Mouse (Mus musculus) limb, embryonic 14.5 days (tissue): ENCODE results near the gene Slc35b3. TPM values are rescaled to one million over a fixed set of nuclear protein-coding genes. Genes with fewer than 3 reads are reported as not detected.

ENCODE experiments used
- ATAC-seq: fragments of 200-750 bp; cut with Nextera tagmentation; 2 replicates; pipeline ENCODE4 v1.8.0; 2017; ENCODE audit warnings: low read depth, moderate number of reproducible peaks, moderate TSS enrichment; ENCODE audit not compliant: low FRiP score
- DNase-seq: peaks from one replicate; pipeline ENCODE4 v3.0.0-alpha.2; 2015; ENCODE audit warnings: low spot score
- H3K27ac ChIP-seq: fragments of 300-500 bp; sonication (generic); replicated peaks from 2 replicates; pipeline ENCODE4 v1.5.1; 2014; ENCODE audit warnings: low read depth, mild to moderate bottlenecking, low read length, moderate library complexity, mixed read lengths
- H3K27me3 ChIP-seq: fragments of 300-500 bp; sonication (generic); 2 replicates; pipeline ENCODE4 v1.6.1; 2014; ENCODE audit warnings: low read length, mixed read lengths; ENCODE audit not compliant: control insufficient read depth, insufficient read depth
- H3K36me3 ChIP-seq: fragments of 300-500 bp; sonication (generic); 2 replicates; pipeline ENCODE4 v1.6.1; 2014; ENCODE audit warnings: mild to moderate bottlenecking, low read length, moderate library complexity, mixed read lengths; ENCODE audit not compliant: control insufficient read depth, insufficient read depth
- H3K4me1 ChIP-seq: fragments of 300-500 bp; sonication (generic); 2 replicates; pipeline ENCODE4 v1.6.1; 2014; ENCODE audit warnings: antibody characterized with exemption, low read length, mixed read lengths; ENCODE audit not compliant: control insufficient read depth, insufficient read depth
- H3K4me2 ChIP-seq: fragments of 300-500 bp; sonication (generic); replicated peaks from 2 replicates; pipeline ENCODE4 v1.6.1; 2014; ENCODE audit warnings: low read depth, mild to moderate bottlenecking, low read length, moderate library complexity; ENCODE audit not compliant: severe bottlenecking
- H3K4me3 ChIP-seq: fragments of 300-500 bp; sonication (generic); replicated peaks from 2 replicates; pipeline ENCODE4 v1.5.1; 2014; ENCODE audit warnings: low read length
- H3K9ac ChIP-seq: fragments of 300-500 bp; sonication (generic); 2 replicates; pipeline ENCODE4 v1.6.1; 2014; ENCODE audit warnings: mild to moderate bottlenecking, low read depth, low read length, moderate library complexity; ENCODE audit not compliant: severe bottlenecking
- H3K9me3 ChIP-seq: fragments of 300-500 bp; sonication (generic); 2 replicates; pipeline ENCODE4 v1.6.1; 2016; ENCODE audit warnings: low read length; ENCODE audit not compliant: control insufficient read depth
- POLR2A ChIP-seq: fragments of 200-500 bp; IDR thresholded peaks from 2 replicates; pipeline ENCODE4 v1.8.0; 2012; ENCODE audit warnings: inconsistent platforms, mild to moderate bottlenecking, moderate library complexity, borderline replicate concordance; ENCODE audit not compliant: insufficient read depth, insufficient read length; ENCODE audit errors: extremely low read depth
- WGBS: fragments of 180-500 bp; shearing (Covaris S2); extraction: QIAGEN DNeasy Blood & Tissue Kit; methylation state at CpG from one replicate; pipeline ENCODE4 v1.1.7; 2014; 5-methylcytosine and 5-hydroxymethylcytosine counted together
- polyA plus RNA-seq, 2 experiments: library from polyadenylated mRNA; depleted of rRNA in 1 of 2; stranded (reverse) in 1 of 2; unstranded in 1 of 2; fragments of >200 nt; fragmentation: Nextera tagmentation in 1 of 2; extraction: Ambion mirVana in 1 of 2; gene quantifications; 2 replicates each; pipeline versions ENCODE4 v1.2.1 to v1.2.3; 2012 to 2014

The Slc35b3 gene
- polyA plus RNA-seq, 2 experiments: 42.0 to 43.2 TPM

DNA sequence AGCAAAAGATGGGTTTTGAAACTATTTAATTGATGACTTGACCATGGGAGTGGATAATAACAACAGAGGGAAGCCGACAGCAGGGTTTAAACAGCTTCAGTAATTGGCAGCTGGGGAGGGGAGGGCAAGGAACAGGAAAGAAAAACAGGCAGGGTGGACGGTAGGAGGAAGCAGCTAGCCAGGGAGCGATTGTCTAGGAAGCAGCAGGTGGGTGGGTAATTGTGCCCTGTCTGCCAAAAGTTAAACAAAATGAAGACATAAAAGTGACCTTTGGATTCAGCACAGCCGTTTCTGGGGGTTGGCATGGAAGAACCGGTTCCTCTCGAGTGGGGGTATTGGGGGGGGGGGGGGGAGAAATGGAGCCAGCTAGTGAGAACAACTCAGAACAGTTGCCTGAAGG, 11.9 kb upstream of the Slc35b3 start:
- DNase-seq (no peak), ATAC-seq (no peak)
- Histone ChIP-seq H3K4me3 (no peak overlapping the region), H3K9ac (no peak overlapping the region), H3K36me3 (no peaks in the 10 kb centered on the region), H3K9me3 (no peaks in the 10 kb centered on the region), H3K27ac (no peak overlapping the region), H3K27me3 (no peaks in the 10 kb centered on the region), H3K4me2 (no peak overlapping the region), H3K4me1 (peaks cover 5% of the 10 kb centered on the region; the same call in 1 of the 2 replicates)
- TF ChIP-seq POLR2A: no peak
- WGBS: 11% methylated on average over 6 of the region's 6 CpGs

DNA sequence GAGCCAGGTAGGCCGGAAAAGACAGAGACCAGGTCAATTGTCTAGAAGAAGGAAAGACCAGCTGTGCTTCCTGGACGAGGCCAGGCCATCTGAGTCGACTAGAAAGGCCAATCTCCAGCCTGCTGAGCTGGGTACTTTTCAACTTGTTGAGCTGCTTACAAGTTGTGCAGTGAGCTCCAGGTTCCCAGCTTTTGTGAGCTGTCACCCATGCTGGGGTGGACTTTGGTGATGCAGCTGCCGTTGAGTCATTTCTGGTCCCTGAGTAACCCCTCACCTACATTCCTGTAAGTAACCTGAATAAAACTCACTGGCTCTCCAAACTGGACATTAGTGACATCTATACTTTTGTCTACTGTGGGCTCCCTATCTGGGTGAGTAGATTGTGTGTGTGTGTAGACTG, 10.4 kb upstream of the Slc35b3 start:
- TF ChIP-seq POLR2A: no peak
- Histone ChIP-seq H3K27ac (no peak overlapping the region), H3K4me1 (no peaks in the 10 kb centered on the region), H3K9me3 (no peaks in the 10 kb centered on the region), H3K4me2 (no peak overlapping the region), H3K27me3 (no peaks in the 10 kb centered on the region), H3K4me3 (no peak overlapping the region), H3K9ac (no peak overlapping the region), H3K36me3 (no peaks in the 10 kb centered on the region)
- DNase-seq: no peak
- no peak for ATAC-seq
- WGBS: 77% methylated on average over 4 of the region's 4 CpGs

DNA sequence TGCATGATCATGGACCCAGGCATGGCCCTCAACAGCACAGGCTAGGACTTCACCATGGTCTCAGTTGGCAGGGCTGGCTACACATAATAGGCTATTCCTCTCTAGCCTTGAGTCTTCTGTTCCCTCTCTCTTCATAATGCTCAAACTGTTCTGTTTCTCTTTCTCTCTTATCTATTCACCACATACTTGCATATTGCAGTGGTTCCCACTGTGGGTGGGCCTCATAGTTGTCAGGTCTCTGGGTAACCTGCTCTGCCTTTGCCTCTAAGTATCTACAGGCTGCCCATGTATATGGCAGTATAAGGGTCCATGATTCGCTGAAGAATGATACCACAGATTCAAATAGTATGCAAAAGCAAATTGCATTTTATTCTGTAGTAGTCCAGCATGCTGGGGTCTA, 6.8 kb upstream of the Slc35b3 start:
- no peaks in the 10 kb centered on the region for H3K27me3 ChIP-seq
- no peak overlapping the region for H3K27ac ChIP-seq
- ATAC-seq (no peak), DNase-seq (no peak)
- 80% methylated on average over 1 of the region's 1 CpGs for WGBS
- no peak for TF ChIP-seq POLR2A
- no peak overlapping the region for H3K4me3 ChIP-seq
- no peaks in the 10 kb centered on the region for H3K4me1 ChIP-seq
- H3K9me3 ChIP-seq: no peaks in the 10 kb centered on the region
- H3K36me3 ChIP-seq: no peaks in the 10 kb centered on the region
- no peak overlapping the region for H3K9ac ChIP-seq
- H3K4me2 ChIP-seq: no peak overlapping the region

DNA sequence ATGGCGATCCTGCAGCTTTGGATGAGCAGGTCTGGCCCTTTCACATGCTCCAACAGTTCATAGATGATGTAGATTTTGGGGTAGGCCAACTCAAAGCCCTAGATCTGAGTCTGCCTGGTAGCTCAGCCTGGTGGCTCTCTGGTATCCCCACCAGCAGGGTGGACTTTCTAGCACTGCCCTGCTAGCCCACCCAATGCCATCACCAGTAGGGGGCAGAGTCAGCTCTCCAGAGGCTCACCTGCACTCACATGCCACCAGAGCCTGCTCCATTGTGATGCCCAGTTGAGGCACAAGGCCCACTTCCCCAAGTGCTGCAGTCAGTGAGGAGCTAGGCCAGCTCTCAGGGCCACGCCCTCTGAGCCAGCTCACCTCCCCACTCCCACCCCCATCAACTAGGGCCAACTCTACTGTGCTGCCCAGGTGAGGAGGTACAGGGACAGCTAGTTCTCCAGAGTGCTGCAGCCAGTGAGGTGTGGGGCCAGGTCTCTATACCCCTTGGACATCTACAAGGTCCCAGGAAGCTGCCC, 6.3 kb upstream of the Slc35b3 start:
- DNase-seq (no peak), ATAC-seq (no peak)
- Histone ChIP-seq H3K27ac (no peak overlapping the region), H3K4me2 (no peak overlapping the region), H3K9ac (no peak overlapping the region), H3K4me1 (no peaks in the 10 kb centered on the region), H3K27me3 (no peaks in the 10 kb centered on the region), H3K4me3 (no peak overlapping the region), H3K36me3 (no peaks in the 10 kb centered on the region), H3K9me3 (no peaks in the 10 kb centered on the region)
- WGBS: 83% methylated on average over 2 of the region's 2 CpGs
- TF ChIP-seq POLR2A: no peak

DNA sequence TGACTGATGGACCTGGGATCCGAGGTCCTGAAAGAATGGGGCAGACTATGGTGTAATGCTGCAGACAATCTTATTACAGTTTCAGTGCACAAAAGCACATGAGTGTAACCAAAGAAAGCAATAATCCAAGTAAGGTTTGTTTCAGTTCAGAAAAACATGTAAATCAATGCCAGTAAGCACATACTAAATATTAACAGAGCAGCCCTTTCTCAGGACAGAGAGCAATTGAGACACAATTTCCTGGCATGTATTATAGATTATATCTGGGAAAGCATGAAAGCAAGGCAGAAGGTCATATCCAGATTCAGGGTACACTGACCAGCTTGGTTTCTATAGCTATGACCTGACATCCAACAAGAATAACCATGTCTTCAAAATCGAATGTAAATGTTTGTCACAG, 2.1 kb upstream of the Slc35b3 start:
- H3K27me3 ChIP-seq: no peaks in the 10 kb centered on the region
- no peak overlapping the region for H3K27ac ChIP-seq
- H3K4me3 ChIP-seq: no peak overlapping the region
- peaks cover 12% of the 10 kb centered on the region; the same call in 1 of the 2 replicates for H3K4me1 ChIP-seq
- H3K4me2 ChIP-seq: no peak overlapping the region
- ATAC-seq (no peak), DNase-seq (no peak)
- H3K9ac ChIP-seq: no peak overlapping the region
- WGBS: 71% methylated on average over 2 of the region's 2 CpGs
- no peaks in the 10 kb centered on the region for H3K36me3 ChIP-seq
- no peaks in the 10 kb centered on the region for H3K9me3 ChIP-seq
- no peak for TF ChIP-seq POLR2A

DNA sequence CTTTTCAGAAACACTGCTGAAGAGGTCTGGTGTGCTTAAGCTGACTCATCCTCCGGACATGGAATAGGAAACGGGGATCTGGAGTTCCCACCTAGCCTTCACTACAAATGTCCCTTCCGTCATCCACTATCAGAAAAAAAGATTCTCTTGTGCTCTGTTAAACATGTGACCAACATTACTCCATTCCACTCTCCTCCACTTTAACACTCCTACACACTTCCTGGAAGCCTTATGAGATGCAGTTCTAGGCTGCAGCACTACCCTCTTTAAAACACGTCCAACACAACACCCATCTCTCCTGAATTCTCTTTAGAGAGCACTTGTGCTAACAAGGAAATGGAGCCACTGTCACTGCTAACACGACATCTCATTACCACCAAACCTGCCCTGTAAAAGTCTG, 2.6 kb downstream of the Slc35b3 start:
- Histone ChIP-seq H3K4me1 (peaks cover 12% of the 10 kb centered on the region; the same call in 1 of the 2 replicates), H3K4me2 (no peak overlapping the region), H3K9ac (no peak overlapping the region), H3K36me3 (peaks cover 22% of the 10 kb centered on the region), H3K9me3 (no peaks in the 10 kb centered on the region), H3K4me3 (no peak overlapping the region), H3K27ac (no peak overlapping the region), H3K27me3 (no peaks in the 10 kb centered on the region)
- no peak for DNase-seq
- no peak for ATAC-seq
- no peak for TF ChIP-seq POLR2A
- 87% methylated on average over 5 of the region's 5 CpGs for WGBS
